Mouse (Mus musculus): ENCODE measurements around the gene Ptprd. TPM values are rescaled to one million over a fixed set of nuclear protein-coding genes. Genes with fewer than 3 reads are reported as not detected.

Gene Ptprd
- total and polyA plus RNA-seq, 3 experiments: not detected

GRCm38 (mm10) chr4:77310127-77310788, 901.5 kb downstream of the Ptprd start (continued):
- TF ChIP-seq RAD21 (IDR thresholded peaks at IDR 0.05; ENCODE audit: low read depth, low read length) (no peak), TCF12 (IDR thresholded peaks at IDR 0.05; ENCODE audit: low read depth, low read length) (no peak)

- DNase-seq (ENCODE audit: low read depth, low spot score): no peak
- no peaks in the 10 kb centered on the region for H3K4me1 ChIP-seq (ENCODE audit: control insufficient read depth in 1 of 2, insufficient read depth in 2 of 2, low read length in 2 of 2)
- H3K4me3 ChIP-seq (ENCODE audit: control insufficient read depth in 1 of 2, insufficient read depth in 1 of 2, low read depth in 2 of 2, low read length in 2 of 2): no peak overlapping the region
- H3K9me3 ChIP-seq (replicated peaks; ENCODE audit: insufficient read depth, low read length): no peaks in the 10 kb centered on the region
- H3K79me2 ChIP-seq (ENCODE audit: control insufficient read depth, insufficient read depth, low read length, poor library complexity): no peaks in the 10 kb centered on the region
- H3K36me3 ChIP-seq (ENCODE audit: control insufficient read depth in 1 of 2, insufficient read depth in 2 of 2, low read length in 2 of 2): no peaks in the 10 kb centered on the region
- no peak for TF ChIP-seq TCF12 (IDR thresholded peaks at IDR 0.05; ENCODE audit: low read depth, low read length)
- TF ChIP-seq KAT2A (conservative IDR thresholded peaks at IDR 0.05; ENCODE audit: low read depth, low read length): no peak
- H3K27ac ChIP-seq (ENCODE audit: control insufficient read depth, low read depth, low read length): no peak overlapping the region
- no peaks in the 10 kb centered on the region for H3K27me3 ChIP-seq (ENCODE audit: control insufficient read depth in 1 of 2, insufficient read depth in 2 of 2, low read length in 2 of 2)
- H3K9ac ChIP-seq (ENCODE audit: control insufficient read depth, low read depth, low read length, poor library complexity, severe bottlenecking): no peak overlapping the region
Measured at GRCm38 (mm10) chr4:77283423-77283822, 928.3 kb downstream of the Ptprd start.

GRCm38 (mm10) chr4:77277913-77278312, 933.8 kb downstream of the Ptprd start:
- H3K9ac ChIP-seq (ENCODE audit: control insufficient read depth, low read depth, low read length, poor library complexity, severe bottlenecking): no peak overlapping the region
- H3K27ac ChIP-seq (ENCODE audit: control insufficient read depth, low read depth, low read length): no peak overlapping the region
- no peaks in the 10 kb centered on the region for H3K27me3 ChIP-seq (ENCODE audit: control insufficient read depth in 1 of 2, insufficient read depth in 2 of 2, low read length in 2 of 2)
- H3K4me3 ChIP-seq (ENCODE audit: control insufficient read depth in 1 of 2, insufficient read depth in 1 of 2, low read depth in 2 of 2, low read length in 2 of 2): no peak overlapping the region
- no peaks in the 10 kb centered on the region for H3K36me3 ChIP-seq (ENCODE audit: control insufficient read depth in 1 of 2, insufficient read depth in 2 of 2, low read length in 2 of 2)
- no peaks in the 10 kb centered on the region for H3K4me1 ChIP-seq (ENCODE audit: control insufficient read depth in 1 of 2, insufficient read depth in 2 of 2, low read length in 2 of 2)
- no peak for TF ChIP-seq EP300 (IDR thresholded peaks at IDR 0.05; ENCODE audit: low read depth in 1 of 2, low read length in 2 of 2)
- no peak for TF ChIP-seq RCOR1 (IDR thresholded peaks at IDR 0.05; ENCODE audit: low read depth, low read length)
- no peak for TF ChIP-seq TBP (IDR thresholded peaks at IDR 0.05; ENCODE audit: low read depth, low read length)
- no peak for TF ChIP-seq MXI1 (IDR thresholded peaks at IDR 0.05; ENCODE audit: low read depth, low read length)
- no peak for TF ChIP-seq USF1 (IDR thresholded peaks at IDR 0.05; ENCODE audit: low read depth, low read length)
- TF ChIP-seq NRF1 (IDR thresholded peaks at IDR 0.05; ENCODE audit: insufficient read depth, low read depth, low read length, poor library complexity, severe bottlenecking): no peak
- no peak for TF ChIP-seq NELFE (IDR thresholded peaks at IDR 0.05; ENCODE audit: low read depth, low read length)
- TF ChIP-seq ELF1 (IDR thresholded peaks at IDR 0.05; ENCODE audit: low read depth, low read length): no peak
- no peak for TF ChIP-seq USF2 (IDR thresholded peaks at IDR 0.05; ENCODE audit: borderline replicate concordance in 1 of 2, insufficient read depth in 1 of 2, low read depth in 1 of 2, low read length in 2 of 2)
- no peak for TF ChIP-seq GABPA (IDR thresholded peaks at IDR 0.05; ENCODE audit: low read depth, low read length)
- TF ChIP-seq SMC3 (IDR thresholded peaks at IDR 0.05; ENCODE audit: low read depth, low read length): no peak
- TF ChIP-seq RAD21 (IDR thresholded peaks at IDR 0.05; ENCODE audit: low read depth, low read length): no peak
- H3K79me2 ChIP-seq (ENCODE audit: control insufficient read depth, insufficient read depth, low read length, poor library complexity): no peaks in the 10 kb centered on the region
- no peak for DNase-seq (ENCODE audit: low read depth, low spot score)
- no peaks in the 10 kb centered on the region for H3K9me3 ChIP-seq (replicated peaks; ENCODE audit: insufficient read depth, low read length)

Data from MEL (cell line).